Mouse (Mus musculus) cerebellum, adult 8-10 months (tissue): ENCODE data around the gene Ackr3.

Experiments
- DNase-seq: peaks from one replicate; pipeline ENCODE4 v3.0.0; 2022

Ackr3 gene

DNA sequence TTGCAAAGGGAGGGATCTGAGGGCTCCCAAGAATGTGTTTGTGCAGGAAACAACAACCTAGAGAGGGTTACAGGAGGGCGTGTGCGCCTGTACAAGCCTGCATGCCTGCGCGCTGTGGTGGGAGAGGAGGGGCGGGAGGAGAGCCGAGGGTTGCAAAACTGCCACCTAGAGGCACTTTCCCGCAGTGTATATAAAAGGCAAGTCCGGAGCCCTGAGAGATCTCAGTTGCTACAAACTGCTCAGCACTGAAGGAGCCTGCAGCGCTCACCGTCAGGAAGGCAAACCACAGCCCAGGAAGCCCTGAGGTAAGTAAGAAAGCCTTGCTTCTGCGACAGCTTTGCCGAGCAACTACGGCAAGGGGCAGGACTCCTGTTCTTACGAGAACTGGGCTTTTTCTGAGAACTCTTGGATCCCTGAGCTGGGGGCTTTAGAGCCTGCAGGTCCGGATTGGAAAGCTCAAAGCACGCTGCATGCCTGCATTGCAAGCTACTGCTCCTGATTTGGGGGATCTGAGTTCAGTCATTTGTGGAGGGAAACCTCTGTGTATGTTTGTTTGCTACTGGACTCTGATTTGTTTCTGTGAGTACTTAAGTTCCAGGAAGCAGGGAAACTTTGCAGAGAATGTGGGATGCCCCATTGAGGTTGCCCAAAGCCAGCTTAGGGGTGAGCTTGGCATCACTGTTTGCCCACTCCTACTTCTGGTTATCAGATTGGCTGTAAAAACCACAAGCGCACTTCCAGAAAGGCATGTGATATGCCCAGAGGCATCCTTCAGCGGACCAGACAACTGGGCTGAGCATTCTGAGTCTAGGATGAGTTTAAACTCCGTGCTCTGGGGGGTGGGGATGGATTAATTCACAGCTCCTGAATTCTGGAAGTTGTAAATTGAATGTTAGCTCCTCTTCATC is at the start of gene Ackr3:
Gene Ackr3 (plus strand): TSS at position 198 of the 908 bp plus-strand sequence.
- DNase-seq = peak; percentile 34

DNA sequence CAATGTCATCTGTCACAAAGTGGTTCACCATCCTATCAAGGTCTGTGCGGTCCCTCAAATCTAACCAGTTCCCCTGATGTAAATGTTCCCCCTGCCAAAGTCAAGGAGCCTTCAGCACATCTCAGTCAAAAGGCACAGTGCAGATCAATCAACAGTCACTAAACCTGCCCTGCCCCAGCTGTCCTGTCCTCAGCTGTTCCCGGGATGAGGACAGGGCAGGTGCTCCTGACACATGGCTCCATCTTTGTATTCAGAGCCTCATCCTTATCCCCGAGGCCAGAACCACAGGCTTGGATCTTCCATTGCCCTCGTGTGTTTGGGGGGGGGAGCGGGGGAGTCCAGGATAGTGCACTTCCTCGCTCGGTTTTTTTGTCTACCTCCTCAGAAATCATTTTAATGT is 47.2 kb upstream of the Ackr3 start:
- DNase-seq = no peak

DNA sequence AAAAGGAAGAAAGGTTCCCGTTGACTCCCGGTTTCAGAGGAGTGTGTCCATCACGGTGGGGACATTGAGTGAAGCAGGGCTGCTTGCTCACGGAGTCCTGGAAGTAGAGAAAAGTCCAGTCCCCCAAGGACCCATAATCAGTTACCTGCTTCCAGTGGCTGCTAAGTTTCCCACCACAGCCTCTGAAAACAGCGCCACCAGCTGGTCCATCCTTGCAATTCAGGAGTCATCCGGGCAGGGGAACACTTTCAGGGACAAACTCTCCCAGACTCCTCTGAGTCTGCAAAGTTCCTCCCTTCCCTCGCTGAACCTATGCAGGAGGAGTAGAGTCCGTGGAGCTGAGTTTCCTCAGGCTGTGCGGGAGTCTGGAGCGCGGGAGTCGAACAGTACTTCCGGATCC is 43.9 kb upstream of the Ackr3 start:
- DNase-seq = no peak

DNA sequence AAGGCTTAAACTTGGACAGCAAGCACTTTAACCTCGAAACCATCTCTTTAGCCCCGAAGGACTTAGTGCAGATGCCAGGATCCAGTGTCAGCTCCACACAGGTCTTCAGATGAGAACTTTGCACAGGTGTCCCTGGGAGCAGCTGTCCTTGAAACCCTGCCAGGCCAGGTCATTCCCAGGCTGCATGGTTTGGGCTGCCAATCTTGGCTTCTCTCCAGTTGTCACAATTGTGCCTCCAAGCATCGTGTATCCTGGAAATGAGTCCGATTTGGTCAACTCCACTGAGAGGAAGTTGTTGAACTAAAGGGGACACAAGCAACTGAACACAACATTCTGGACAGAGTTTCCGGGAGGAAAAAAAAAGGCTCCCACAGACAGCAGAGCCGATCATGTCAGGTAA is 42.2 kb upstream of the Ackr3 start:
- DNase-seq = no peak

DNA sequence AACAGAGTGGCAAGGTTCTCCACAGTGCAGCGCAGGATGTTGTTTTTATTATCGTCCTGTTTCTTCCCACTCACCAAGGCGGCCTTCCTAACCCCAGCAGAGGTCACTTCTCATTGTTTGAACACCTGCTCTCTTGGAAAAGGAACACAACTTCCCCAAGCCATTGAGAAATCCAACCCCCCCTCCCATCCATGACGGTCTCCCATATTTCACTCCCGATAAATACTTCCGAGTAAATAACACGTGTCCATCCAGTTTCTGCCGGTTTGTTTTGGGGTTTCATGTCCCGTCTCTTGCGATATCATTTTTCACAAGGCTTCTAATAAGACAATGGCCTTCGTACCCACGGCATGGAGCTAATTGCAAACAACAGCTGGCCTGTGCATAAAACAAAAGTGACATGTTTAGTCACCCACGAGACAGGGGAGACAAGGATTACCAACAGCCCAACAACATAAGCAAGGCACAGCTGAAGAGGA is 41.4 kb upstream of the Ackr3 start:
- DNase-seq = no peak

DNA sequence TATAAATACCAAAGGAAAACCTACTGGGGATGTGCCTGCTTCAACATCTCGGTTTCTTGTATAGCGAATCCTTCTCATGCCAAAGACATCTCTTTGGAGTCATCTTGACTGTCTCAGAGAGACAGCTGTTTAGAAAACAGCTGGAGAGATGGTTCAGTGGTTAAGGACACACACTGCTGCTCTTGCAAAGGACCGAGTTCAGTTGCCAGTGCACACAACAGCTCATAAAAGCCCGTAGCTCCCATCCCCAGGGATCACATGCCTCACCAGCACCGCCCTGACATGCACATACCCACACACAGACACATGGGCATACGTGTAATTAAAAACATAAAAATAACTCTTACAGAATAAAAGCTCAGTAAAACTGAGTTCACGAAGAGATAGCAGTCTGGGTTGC is 40.6 kb upstream of the Ackr3 start:
- DNase-seq = no peak

DNA sequence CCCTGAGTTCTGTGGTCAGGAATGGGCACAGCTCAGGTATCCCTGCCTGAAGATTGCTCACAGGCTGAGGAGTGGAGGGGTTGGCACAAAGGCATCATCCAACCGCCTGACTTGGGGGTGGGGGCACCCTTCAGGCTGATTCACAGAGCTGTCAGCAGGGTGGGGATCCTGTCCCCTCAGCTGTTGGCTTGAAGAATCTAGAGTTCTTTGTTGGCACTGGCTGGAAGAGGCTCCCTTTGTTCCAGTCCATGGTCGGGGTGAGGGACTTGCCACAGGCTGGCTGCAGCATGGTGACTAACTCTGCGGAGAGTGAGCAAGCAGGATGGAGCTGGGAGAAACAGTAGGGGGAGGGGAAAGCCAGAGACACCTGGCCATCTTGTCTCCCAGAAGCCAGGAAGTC is 39.5 kb upstream of the Ackr3 start:
- DNase-seq = no peak

DNA sequence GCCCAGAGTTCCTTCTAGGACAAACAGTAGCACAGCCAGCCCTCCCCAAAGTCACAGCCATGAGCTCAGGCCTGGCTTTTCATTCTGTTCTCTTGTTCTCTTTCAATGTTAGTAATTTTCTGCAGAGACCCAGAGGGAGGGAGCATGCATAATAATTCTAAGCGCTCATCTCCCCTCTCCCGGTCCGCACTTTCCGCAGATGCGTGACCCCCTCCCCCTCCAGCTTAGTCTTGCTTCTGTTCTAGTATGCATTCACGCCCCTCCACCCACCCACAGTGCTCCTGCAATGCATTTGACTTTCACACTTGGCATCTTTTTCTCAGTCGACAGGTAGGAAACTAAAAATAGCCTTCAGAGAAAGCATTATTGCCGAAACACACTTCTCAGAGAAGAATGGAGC is 29.4 kb upstream of the Ackr3 start:
- DNase-seq = no peak

DNA sequence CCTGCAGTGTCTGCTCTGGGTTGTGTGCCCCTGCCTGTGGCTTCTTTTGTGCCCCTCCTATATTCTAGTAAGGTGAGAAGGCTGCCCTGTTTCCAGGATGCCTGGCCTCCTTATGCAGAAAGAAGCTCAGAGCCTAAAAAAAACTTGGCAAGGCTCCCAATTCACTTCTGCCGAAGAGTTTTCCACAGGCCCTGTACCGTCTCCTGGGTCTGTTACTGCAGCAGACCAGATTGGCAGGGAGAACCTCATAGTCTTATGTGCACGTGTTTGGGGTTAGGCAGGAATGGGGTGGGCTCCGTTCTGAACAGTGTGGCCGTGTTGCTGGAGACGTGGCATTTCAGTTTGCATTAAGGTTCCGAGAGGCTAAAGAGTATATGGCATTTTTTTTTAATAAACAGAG is 27.6 kb upstream of the Ackr3 start:
- DNase-seq = no peak

DNA sequence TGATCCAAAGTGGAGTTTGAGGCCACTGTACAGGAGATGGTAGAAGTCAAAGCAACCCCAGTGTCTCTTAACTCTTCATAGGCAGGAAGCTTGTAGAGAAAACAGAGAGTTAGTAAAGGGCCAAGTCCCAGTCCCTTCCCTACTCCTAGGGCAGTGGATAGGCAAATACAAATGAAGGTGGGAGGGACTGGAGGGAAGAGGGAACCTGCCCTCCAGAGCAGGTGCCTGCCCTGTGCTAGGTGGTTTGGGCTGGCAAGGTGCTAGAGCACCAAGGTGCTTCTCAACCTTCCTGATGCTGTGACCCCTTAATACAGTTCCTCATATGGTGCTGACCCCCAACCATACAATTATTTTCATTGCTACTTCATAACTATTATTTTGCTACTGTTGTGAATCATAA is 26.2 kb upstream of the Ackr3 start:
- DNase-seq = no peak

DNA sequence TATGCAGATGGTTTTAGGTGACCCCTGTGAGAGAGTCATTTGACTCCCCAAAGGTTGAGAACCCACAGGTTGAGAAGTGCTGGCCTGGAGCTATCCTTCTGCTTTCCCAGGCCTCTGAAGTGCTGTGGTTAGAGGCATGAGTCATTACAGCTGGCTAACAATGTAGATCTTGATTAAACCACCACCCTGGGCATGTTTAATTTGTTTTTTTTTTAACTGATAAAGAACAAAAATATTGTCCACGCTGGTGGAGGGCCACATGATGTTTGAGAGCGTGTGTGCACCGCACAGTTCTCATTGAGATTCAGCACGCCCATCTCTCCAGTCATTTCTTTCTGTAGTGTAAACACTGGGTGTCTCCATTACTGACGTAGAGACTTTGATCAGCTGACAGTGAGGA is 25.8 kb upstream of the Ackr3 start:
- DNase-seq = no peak

DNA sequence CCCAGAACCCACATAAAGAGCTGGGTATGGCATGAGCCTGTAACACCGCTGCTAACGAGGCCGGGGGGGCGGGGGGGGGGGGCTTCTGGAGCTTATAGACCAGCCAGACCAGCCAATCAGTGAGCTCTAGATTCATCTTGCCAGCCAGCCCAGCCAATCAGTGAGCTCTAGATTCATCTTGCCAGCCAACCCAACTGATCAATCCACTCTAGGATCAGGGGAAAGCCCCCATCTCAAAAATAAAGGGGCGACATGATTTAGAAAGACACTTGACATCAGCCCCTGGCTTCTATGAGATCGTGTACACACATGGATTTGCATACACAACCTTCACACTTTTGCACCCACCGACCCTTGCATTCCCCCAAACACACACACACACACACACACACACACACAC is 23.3 kb upstream of the Ackr3 start:
- no peak for DNase-seq

DNA sequence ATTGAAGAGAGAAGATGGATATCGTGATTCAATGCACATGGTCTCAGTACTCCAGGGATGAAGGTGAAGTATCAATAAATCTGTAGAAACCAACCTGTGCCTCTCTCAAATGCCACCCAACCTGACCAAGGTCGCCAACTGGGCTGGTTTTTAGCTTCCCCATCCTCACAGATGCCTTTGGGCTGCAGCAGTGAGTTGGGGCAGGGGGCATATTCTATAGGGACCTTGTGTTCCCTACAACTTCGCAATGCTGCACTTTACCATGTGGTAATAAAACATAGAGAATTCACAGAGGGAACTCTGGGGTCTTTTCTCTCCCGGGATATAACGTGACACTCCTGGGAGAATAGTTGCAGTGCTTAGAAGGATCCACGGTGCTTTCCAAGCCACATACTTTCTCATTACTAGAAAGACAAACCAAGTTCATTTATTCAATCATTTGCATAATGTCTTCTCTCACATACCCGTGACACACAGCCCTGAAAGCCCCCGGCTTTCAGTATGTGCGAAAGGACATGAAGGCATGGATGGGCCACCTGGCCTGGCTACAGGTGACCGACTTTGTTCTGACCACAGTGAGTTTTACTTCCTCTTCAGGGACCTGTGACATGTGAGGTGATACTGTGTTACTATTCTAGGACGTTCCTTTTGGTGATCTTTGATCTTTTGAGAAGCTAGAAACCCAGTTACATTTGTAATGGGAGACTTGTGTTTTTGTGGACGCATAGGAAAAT is 22.6 kb upstream of the Ackr3 start:
- no peak for DNase-seq

DNA sequence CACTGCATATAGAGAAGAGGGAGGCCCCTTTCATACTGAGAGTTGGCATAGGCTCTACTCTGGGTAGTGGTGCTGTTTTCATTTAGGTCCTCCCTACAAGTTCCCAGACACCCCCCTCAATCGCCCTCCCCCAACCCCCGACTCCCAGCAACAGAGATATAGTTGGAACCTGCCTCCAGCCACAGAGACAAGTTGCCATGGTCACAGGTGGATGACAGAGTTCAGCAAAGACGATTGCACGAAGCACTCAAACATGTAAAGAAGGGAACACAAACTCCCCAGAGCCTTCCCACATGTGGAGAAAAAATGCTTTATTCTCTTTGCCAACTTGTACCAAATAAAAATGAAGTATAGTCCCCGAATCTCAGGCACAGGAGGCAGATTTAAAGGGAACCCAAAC is 21.3 kb upstream of the Ackr3 start:
- DNase-seq = no peak

DNA sequence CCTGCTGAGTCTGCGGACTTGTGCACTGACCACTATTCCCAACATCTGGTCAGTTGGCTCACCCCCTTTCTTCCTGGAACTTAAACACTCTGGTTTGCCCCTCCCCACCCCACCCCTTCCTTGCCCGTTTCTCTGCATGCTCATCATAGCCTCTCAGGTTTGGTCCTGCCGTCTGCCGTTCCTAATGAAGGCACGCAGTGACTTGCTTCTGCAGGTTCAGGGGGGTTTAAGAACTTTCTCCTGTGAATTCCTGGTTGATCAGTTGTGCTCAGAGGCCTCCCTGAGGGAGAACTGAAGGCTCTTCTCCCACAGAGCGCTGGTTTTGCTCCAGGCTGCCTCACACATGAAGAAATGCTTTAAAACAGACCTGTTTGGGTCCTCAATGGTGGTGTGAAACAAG is 20.2 kb upstream of the Ackr3 start:
- no peak for DNase-seq

DNA sequence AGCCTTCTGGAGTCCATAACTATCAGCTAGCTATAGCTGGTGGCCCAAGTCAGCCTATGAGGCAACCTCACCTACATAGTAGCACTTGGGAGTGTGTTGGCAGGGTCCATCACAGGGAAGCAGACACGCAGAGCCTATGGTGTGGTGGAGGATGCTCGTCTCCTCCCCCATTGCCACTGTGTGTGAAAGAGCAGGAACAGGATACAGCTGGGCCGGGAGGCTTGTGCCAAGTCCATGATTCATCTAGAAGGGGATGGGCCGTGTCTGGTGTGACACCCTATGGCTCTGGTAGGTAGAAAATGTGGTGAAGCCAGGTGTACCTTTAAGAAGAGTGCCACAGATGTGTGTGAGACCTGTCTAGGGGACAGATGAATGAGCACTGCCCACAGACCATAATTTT is 17.6 kb upstream of the Ackr3 start:
- no peak for DNase-seq

DNA sequence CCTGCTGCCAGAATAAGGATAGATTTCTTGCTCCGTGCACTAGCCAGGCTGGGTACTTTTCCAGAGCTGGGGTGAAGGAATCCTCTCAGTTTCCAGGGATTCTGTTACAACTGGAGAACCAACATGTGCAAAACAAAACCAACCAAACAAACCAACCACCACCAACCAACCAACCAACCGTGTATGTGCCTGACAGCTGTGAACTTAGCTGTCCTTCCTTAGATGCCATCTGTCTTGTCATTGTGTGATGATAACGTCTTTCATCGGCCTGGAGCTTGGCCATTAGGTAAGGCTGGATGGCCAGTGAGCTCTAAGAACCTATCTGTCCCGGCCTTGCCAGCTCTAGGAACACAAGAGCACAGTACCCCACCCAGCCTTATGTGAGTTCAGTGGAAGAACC is 16.9 kb upstream of the Ackr3 start:
- DNase-seq = no peak

DNA sequence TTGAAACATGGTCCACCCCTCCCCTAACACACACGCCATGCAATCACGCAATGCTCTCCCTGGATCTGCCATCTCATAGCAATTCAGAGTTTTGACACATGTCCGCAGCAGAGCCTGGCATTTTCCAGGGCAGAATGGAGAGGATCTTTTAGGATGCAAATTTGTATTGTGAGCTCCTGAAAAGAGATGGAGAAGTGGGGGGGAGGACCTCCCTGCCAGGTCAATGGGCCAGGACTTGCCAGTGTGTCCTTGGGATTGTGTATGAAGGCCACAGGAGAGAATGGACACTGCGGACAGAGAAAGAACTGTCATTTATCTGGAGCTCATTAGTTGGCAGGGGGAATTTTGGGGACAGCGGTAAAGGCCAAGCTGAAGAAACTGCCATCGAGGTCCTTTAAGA is 14.7 kb upstream of the Ackr3 start:
- DNase-seq = no peak

DNA sequence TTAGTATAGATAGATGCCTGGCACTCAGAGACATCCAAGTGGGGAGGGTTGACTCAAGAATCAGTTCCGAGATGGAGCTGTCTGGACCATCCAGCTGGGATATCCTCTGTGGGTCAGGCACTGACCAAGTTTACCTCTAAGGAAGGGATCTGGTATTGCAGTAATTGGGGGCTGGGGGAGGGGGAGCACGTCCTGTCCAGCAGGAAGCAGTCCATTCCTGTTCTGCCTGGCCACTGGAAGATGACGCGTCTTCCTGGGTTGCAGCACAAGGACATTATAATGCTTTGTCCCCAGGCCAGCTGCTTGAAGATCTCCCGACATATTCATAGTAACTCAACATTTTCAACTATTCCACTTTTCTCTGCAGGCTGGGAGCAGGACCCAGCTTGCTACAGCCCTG is 2.5 kb upstream of the Ackr3 start:
- DNase-seq = no peak

DNA sequence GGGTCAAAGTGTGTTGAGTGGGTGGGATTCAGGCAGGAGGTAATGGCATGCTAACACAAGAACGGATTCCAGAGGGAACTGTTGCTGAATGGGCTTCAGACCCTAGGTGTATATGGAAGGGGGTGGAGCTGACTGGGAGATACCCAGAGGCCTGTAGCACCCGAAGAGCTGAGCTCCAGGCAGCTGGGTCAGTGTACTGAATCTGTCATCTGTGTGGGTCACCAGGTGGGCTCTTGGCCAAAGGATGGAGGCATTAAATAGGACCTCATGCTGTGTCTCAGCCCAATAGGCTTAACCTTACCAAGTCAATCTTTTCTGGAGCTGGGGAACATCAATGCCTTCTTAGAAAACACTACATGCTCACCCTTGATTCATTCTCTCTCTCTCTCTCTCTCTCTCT is 2.1 kb upstream of the Ackr3 start:
- no peak for DNase-seq

DNA sequence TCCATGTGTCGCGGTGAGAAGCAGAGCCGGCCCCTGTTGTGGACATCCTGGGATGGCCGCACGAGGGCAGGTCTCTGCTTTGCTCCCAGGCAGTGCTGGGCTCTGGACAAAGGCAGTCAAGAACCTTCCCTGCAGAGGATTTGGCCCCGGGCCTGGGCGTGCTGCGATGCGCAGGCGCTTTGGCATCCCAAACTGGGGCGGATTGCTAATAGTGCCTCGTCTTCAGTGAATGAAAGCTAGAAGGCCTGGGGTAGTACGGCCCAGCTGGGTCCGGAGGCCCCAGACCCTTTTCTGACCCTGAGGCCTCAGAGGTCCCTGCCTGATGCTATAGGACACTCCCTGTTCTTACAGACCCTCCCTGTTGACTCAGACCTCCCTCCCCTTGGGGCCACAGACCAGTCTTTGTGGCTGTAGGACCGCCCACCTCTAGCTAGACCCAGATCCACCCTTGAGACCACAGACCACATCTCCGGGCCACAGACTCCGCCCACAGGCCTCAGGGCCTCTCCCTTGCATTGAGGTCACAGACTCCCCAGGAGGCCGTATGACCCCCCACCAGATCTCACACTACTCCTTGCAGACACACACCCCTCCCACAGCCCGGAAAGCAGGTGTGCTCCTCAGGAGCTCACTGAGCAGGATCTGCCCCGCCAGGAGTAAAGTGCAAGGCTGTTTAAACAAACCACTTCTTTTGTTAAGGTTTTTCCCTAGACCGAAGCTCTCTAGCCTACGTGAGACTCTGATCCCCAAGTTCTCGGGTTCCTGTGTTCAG is 1.4 kb upstream of the Ackr3 start:
- DNase-seq = peak; percentile 65

DNA sequence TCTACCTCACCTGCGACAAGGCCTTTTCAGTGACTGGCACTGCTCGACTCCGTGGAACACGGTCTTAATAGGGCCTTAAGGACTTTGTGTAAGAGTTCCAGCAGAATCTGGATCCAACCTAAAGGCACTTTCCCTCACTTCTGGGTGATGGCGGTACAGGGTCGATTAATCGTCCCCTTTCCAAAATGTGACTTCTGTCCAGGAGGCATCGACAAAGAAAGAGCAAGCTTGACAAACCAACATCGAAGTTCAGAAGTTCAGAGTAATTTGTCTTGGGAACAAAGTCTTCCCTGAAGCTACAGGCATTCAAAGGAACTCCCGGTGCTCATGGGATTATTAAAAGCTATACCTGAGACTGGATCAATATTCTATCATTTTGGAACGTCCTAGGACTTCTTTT is 439 bp upstream of the Ackr3 start:
- DNase-seq = no peak

DNA sequence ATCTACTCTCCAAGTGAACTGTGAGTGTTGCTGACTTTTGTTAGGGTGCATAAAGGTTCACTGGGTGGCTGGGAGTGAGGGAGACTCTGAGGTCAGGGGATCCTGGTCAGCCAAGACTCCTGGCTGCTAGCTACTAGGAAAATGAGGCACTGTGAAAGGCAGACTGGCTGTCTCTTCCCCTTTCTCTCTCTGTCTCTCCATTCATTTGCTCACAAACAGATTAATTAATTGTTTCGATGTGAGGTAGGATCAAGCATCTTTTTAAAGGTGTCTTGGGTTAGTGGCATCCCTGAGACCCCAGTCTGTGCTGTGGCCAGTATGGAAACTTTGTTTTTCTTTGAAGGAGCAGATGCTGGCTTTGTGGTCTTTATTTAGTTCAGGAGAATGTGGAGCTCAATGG is 1.0 kb downstream of the Ackr3 start:
- no peak for DNase-seq

DNA sequence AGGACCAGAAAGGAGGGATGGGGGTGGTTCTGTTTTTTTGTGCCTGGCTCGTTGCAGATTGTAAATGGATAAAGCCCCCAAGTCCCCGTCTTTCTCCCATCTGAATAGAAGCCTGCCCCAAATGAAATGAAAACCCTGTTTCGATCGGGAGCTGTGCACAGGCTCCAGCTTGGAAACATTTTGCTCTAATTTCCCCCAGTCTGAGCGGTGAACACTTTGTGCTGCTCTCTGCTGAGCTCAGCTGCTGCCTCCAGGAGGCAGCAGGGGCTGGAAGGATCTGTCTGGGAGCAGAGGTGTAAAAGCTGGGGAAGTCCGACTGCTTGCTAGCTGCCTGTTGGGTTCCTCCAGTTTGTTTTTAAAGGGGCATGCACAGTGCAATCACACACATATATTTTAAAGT is 1.4 kb downstream of the Ackr3 start:
- DNase-seq = no peak
